Comparison of ENCODE assay signal across 8 mouse cellular contexts in the genomic region with DNA sequence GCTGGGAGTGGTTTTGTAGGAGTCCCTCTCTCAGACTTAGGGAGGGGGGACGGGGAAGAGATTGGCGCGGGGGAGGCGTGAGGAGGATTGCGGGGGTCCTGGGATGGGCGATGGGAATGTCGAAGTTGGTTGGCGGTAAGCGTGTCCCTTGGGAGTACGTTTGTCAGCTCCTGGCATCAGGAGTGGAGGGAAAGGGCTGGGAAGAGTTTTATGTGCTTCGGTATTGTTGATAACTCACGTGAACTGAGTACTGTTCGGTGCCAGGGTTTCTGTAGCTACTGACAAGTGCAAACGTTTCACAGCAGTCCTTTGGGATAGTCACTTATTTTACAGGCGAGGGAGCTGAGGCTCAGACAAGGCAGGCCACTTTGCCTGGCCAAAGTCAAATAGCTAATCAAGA. TPM values are rescaled to one million over a fixed set of nuclear protein-coding genes. Genes with fewer than 3 reads are reported as not detected.
DNase-seq lines count a peak whose midpoint lies in the region; ATAC-seq and TF ChIP-seq lines count a peak whose summit lies in the region.

No protein-coding gene starts in this region.

- DNase-seq in kidney, postnatal 10 days = no peak
- DNase-seq in natural killer cell, adult 2 months (ENCODE audit: low spot score in 2 of 2) = no peak
- no peak for DNase-seq in layer of hippocampus, postnatal 10 days (ENCODE audit: low spot score in 2 of 2)

- no peaks in the 10 kb centered on the region for H3K27me3 ChIP-seq in kidney, embryonic 16.5 days (ENCODE audit: insufficient read depth, low read length)
- no peaks in the 10 kb centered on the region for H3K27me3 ChIP-seq in hindbrain, embryonic 16.5 days (replicated peaks; ENCODE audit: control insufficient read depth, insufficient read depth, low read length)
- H3K27me3 ChIP-seq in myocyte (ENCODE audit: control insufficient read depth, insufficient read depth, insufficient read length) = no peaks in the 10 kb centered on the region

- no peak for TF ChIP-seq POLR2A in myocyte (IDR thresholded peaks at IDR 0.05; ENCODE audit: insufficient read length, low read depth)

- H3K9ac ChIP-seq in kidney, embryonic 16.5 days (replicated peaks; ENCODE audit: low read length) = peak overlapping the region; percentile 86
- peak overlapping the region; percentile 82 for H3K9ac ChIP-seq in hindbrain, embryonic 16.5 days (ENCODE audit: low read depth, low read length)

- H3K4me3 ChIP-seq in kidney, embryonic 16.5 days (ENCODE audit: low read length) = peak overlapping the region; percentile 95
- H3K4me3 ChIP-seq in brown adipose tissue, adult 24 weeks (ENCODE audit: insufficient read depth, low read depth, low read length) = peak overlapping the region; percentile 85
- H3K4me3 ChIP-seq in hindbrain, embryonic 16.5 days (ENCODE audit: low read length) = peak overlapping the region; percentile 68
- H3K4me3 ChIP-seq in myocyte = peak overlapping the region; percentile 89

- H3K9me3 ChIP-seq in kidney, embryonic 16.5 days (ENCODE audit: low read length) = no peaks in the 10 kb centered on the region
- no peaks in the 10 kb centered on the region for H3K9me3 ChIP-seq in hindbrain, embryonic 16.5 days (ENCODE audit: control insufficient read depth, low read length)

- WGBS in kidney, embryonic 16.5 days = under 1% methylated on average over 15 of the region's 15 CpGs
- WGBS in hindbrain, embryonic 16.5 days = 0% methylated on average over 15 of the region's 15 CpGs

- peaks cover 41% of the 10 kb centered on the region for H3K79me2 ChIP-seq in myocyte (ENCODE audit: control insufficient read depth, insufficient read depth)

- ATAC-seq in kidney, embryonic 16.5 days (ENCODE audit: low FRiP score, low TSS enrichment) = no peak
- no peak for ATAC-seq in hindbrain, embryonic 16.5 days
- no peak; the same call in 1 of the 2 replicates for ATAC-seq in frontal cortex, adult (ENCODE audit: low TSS enrichment)

- H3ac ChIP-seq in myocyte (ENCODE audit: control insufficient read depth, insufficient read length) = peak overlapping the region; percentile 61

- H3K27ac ChIP-seq in kidney, embryonic 16.5 days (ENCODE audit: low read length) = no peak overlapping the region
- 0 out of 2 replicates have a peak overlapping the region, but pooled peaks have one; percentile 35 for H3K27ac ChIP-seq in brown adipose tissue, adult 24 weeks (replicated peaks; ENCODE audit: low read depth, low read length)
- peak overlapping the region; percentile 63 for H3K27ac ChIP-seq in hindbrain, embryonic 16.5 days (ENCODE audit: low read depth, low read length)

- peaks cover 9% of the 10 kb centered on the region for H3K36me3 ChIP-seq in kidney, embryonic 16.5 days (ENCODE audit: insufficient read depth, low read length)
- H3K36me3 ChIP-seq in hindbrain, embryonic 16.5 days (ENCODE audit: control insufficient read depth, insufficient read depth, low read length) = peaks cover 5% of the 10 kb centered on the region
- peaks cover 12% of the 10 kb centered on the region for H3K36me3 ChIP-seq in myocyte (ENCODE audit: control insufficient read depth, insufficient read depth)

- peaks cover 35% of the 10 kb centered on the region for H3K4me1 ChIP-seq in kidney, embryonic 16.5 days (ENCODE audit: insufficient read depth, low read length)
- peaks cover 11% of the 10 kb centered on the region for H3K4me1 ChIP-seq in brown adipose tissue, adult 24 weeks (ENCODE audit: control insufficient read depth, insufficient read depth, insufficient read length, low read length)
- H3K4me1 ChIP-seq in hindbrain, embryonic 16.5 days (ENCODE audit: control insufficient read depth, insufficient read depth, low read depth, low read length) = peaks cover 32% of the 10 kb centered on the region

- peak overlapping the region; percentile 65 for H3K4me2 ChIP-seq in kidney, embryonic 16.5 days (replicated peaks; ENCODE audit: low read depth, low read length)
- peak overlapping the region; percentile 79 for H3K4me2 ChIP-seq in hindbrain, embryonic 16.5 days (ENCODE audit: low read length)
- peak overlapping the region; percentile 84 for H3K4me2 ChIP-seq in myocyte (ENCODE audit: low read depth)

TF ChIP-seq in myocyte, 11 proteins besides CTCF, POLR2A, EP300 and RAD21:
- TF ChIP-seq SRF (IDR thresholded peaks at IDR 0.05; ENCODE audit: control insufficient read depth, insufficient read length, low read depth) (no peak), TCF12 (IDR thresholded peaks at IDR 0.05; ENCODE audit: insufficient read depth, poor library complexity, severe bottlenecking) (no peak), REST (IDR thresholded peaks at IDR 0.05; ENCODE audit: insufficient read depth, insufficient read length) (no peak)

RNA-seq across cellular contexts. Expression of gene D430042O09Rik, which starts 0.4 kb away (rescaled TPM):
- 10.1 and 10.3 TPM in 2 replicates for polyA plus RNA-seq in kidney, embryonic 16.5 days (2015; fragmentation: Nextera tagmentation; extraction: Ambion mirVana)
- polyA plus RNA-seq in brown adipose tissue, adult 24 weeks (2012; ENCODE audit: insufficient read depth, insufficient read length, missing spikeins) = 3.0 and 3.5 TPM in 2 replicates
- 5.0 and 6.5 TPM in 2 replicates for polyA plus RNA-seq in hindbrain, embryonic 16.5 days (2015; fragmentation: Nextera tagmentation; extraction: Ambion mirVana)
- 5.5 TPM for polyA plus RNA-seq in myocyte (2012; fragmentation: generic; extraction: Trizol)
- 10 to 100 TPM; 20.6 to 24.7 TPM for total RNA-seq in layer of hippocampus, postnatal 10 days (2021)

RNA-seq across cellular contexts. Expression of gene Gtf3c1, which starts 0.5 kb away (rescaled TPM):
- 31.5 and 33.9 TPM in 2 replicates for polyA plus RNA-seq in kidney, embryonic 16.5 days (2015; fragmentation: Nextera tagmentation; extraction: Ambion mirVana)
- 12.9 and 15.2 TPM in 2 replicates for polyA plus RNA-seq in brown adipose tissue, adult 24 weeks (2012; ENCODE audit: insufficient read depth, insufficient read length, missing spikeins)
- 23.0 and 28.5 TPM in 2 replicates for polyA plus RNA-seq in hindbrain, embryonic 16.5 days (2015; fragmentation: Nextera tagmentation; extraction: Ambion mirVana)
- 38.3 TPM for polyA plus RNA-seq in myocyte (2012; fragmentation: generic; extraction: Trizol)
- 10 to 100 TPM; 79.0 to 87.7 TPM for total RNA-seq in layer of hippocampus, postnatal 10 days (2021)
